Mouse (Mus musculus) MEL (cell line): ENCODE data around the gene BC034090.

ENCODE experiments used
- KAT2A ChIP-seq: conservative IDR thresholded peaks from 2 replicates; pipeline ENCODE4 v1.6.1; 2012; ENCODE audit warnings: low read depth, low read length, improper control_type of control experiment, inconsistent platforms
- MYC ChIP-seq: IDR thresholded peaks from 2 replicates; pipeline ENCODE4 v1.6.1; 2011; ENCODE audit warnings: low read depth, mild to moderate bottlenecking, low read length, improper control_type of control experiment, moderate library complexity
- POLR2A ChIP-seq, 2 experiments: IDR thresholded peaks; 2 replicates each; pipeline ENCODE4 v1.6.1; 2011 to 2012; ENCODE audit warnings: low read length in 2 of 2, mild to moderate bottlenecking in 2 of 2, control low read depth in 1 of 2, improper control_type of control experiment in 1 of 2, low read depth in 1 of 2, moderate library complexity in 1 of 2; ENCODE audit not compliant: control insufficient read depth in 1 of 2, insufficient read depth in 1 of 2, poor library complexity in 1 of 2

DNA sequence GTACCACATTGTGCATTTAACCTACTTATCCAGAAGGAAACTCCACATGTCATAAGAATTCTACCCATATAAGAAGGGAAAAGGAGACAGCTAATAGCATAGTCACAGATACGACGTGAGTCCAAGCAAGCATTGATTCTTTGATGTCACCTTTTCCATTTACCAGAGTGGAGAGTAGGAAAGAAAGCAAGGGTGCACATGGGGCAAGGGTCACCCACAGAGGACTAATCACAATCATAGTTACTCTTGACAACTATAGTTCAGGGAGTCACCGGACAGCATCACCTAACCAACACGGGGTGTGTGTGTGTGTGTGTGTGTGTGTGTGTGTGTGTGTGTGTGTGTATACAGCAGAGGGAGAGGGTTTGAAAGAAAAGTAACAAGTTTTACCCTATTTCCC, 31.5 kb upstream of the BC034090 start:
- no peak for TF ChIP-seq KAT2A
- no peak for TF ChIP-seq POLR2A (IDR thresholded peaks at IDR 0.05; ENCODE audit: control insufficient read depth in 1 of 2, insufficient read depth in 1 of 2, low read depth in 1 of 2, low read length in 2 of 2, poor library complexity in 1 of 2)
- TF ChIP-seq MYC, result no peak
